Mouse (Mus musculus) small intestine, adult 2 months (tissue): Measurements from ENCODE around the gene Plek.

Experiments used
- CTCF ChIP-seq: fragments of 200-500 bp; IDR thresholded peaks from 2 replicates; pipeline ENCODE4 v1.5.1; 2012; ENCODE audit warnings: low read depth, mild to moderate bottlenecking, control low read depth, inconsistent platforms, low read length, moderate library complexity, mixed read lengths; ENCODE audit not compliant: insufficient replicate concordance, insufficient read length; ENCODE audit errors: extremely low read depth
- POLR2A ChIP-seq: fragments of 200-500 bp; IDR thresholded peaks from 2 replicates; pipeline ENCODE4 v1.6.1; 2012; ENCODE audit warnings: low read depth, mild to moderate bottlenecking, control low read depth, inconsistent platforms, low read length, moderate library complexity

GRCm38 (mm10) chr11:16977611-16978010 is 74.6 kb downstream of the Plek start:
- TF ChIP-seq POLR2A: no peak
- no peak for TF ChIP-seq CTCF
